ENCODE assay signal across 18 mouse cellular contexts in the genomic region with DNA sequence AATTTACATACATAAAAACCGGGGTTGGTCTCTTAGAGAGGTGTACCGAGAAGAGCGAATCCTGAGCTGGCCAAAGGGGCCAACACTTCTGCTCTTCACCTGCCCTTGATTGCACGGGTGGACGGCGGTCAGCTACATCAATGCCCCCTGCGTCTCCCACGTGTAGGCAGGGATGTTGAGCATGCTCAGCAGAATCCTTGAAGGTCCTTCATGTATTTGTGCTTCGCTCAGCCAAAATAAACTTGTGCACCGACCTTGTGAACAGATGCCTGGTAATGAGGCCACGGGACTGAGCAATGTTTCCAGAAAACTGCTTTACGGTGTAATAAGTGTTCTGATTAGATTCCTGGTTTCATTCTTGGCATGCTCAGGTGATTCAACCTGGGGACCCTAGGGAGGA.
DNase-seq lines count a peak whose midpoint lies in the region; ATAC-seq and TF ChIP-seq lines count a peak whose summit lies in the region.
"Had no signal": no experiment of that assay in that cellular context is flagged by ENCODE, and none has a peak within 500 bp of the region (broad histone marks: within the 10 kb centered on the region; RNA-seq: fewer than 3 reads in every experiment).

No protein-coding gene starts in this region.

- no peak for TF ChIP-seq CTCF in intestine, postnatal 0 days (IDR thresholded peaks at IDR 0.05; ENCODE audit: low read depth)

- H3K36me3 ChIP-seq in intestine, postnatal 0 days (ENCODE audit: control insufficient read depth, insufficient read depth), result peaks cover 16% of the 10 kb centered on the region
- no peaks in the 10 kb centered on the region for H3K36me3 ChIP-seq in intestine, embryonic 15.5 days
- H3K36me3 ChIP-seq in midbrain, embryonic 14.5 days (ENCODE audit: control insufficient read depth, insufficient read depth, low read length), result peaks cover 4% of the 10 kb centered on the region; the same call in 1 of the 2 replicates

- peak; percentile 37 for DNase-seq in adrenal gland, postnatal 14 days
- DNase-seq in adrenal gland, postnatal 10 days, result no peak
- DNase-seq in ovary, postnatal 36 days (ENCODE audit: low spot score), result peak; percentile 43
- DNase-seq in ovary, postnatal 14 days (ENCODE audit: low spot score), result no peak
- no peak for DNase-seq in midbrain, embryonic 14.5 days
- no peak for DNase-seq in thymus, postnatal 14 days
- DNase-seq: heart, adult 11 months; left cerebral cortex, postnatal 4 days; liver, postnatal 0 days; lung, postnatal 4 days; right cerebral cortex, postnatal 25 days; thymus, postnatal 36 days had no signal

- peak overlapping the region; percentile 73 for H3K27ac ChIP-seq in intestine, postnatal 0 days (ENCODE audit: low read depth, low read length)
- no peak overlapping the region for H3K27ac ChIP-seq in intestine, embryonic 15.5 days
- H3K27ac ChIP-seq in midbrain, embryonic 14.5 days (replicated peaks; ENCODE audit: low read depth, low read length), result no peak overlapping the region
- H3K27ac ChIP-seq: forebrain, embryonic 13.5 days; heart, embryonic 15.5 days had no signal

- H3K9me3 ChIP-seq in intestine, postnatal 0 days (ENCODE audit: control insufficient read depth), result no peaks in the 10 kb centered on the region
- H3K9me3 ChIP-seq in intestine, embryonic 15.5 days, result no peaks in the 10 kb centered on the region
- H3K9me3 ChIP-seq in midbrain, embryonic 14.5 days (ENCODE audit: control insufficient read depth, low read length), result no peaks in the 10 kb centered on the region
- H3K9me3 ChIP-seq: forebrain, embryonic 13.5 days; heart, embryonic 15.5 days had no signal

- no peak overlapping the region for H3K4me2 ChIP-seq in intestine, postnatal 0 days (replicated peaks; ENCODE audit: low read depth)
- no peak overlapping the region for H3K4me2 ChIP-seq in intestine, embryonic 15.5 days (replicated peaks)
- H3K4me2 ChIP-seq in midbrain, embryonic 14.5 days (ENCODE audit: low read length), result no peak overlapping the region
- H3K4me2 ChIP-seq: forebrain, embryonic 13.5 days; heart, embryonic 15.5 days; midbrain, embryonic 11.5 days had no signal

- H3K4me3 ChIP-seq in intestine, postnatal 0 days (ENCODE audit: low read depth, low read length), result no peak overlapping the region
- H3K4me3 ChIP-seq in intestine, embryonic 15.5 days (replicated peaks), result no peak overlapping the region
- H3K4me3 ChIP-seq in midbrain, embryonic 14.5 days (replicated peaks; ENCODE audit: low read depth, low read length), result no peak overlapping the region
- H3K4me3 ChIP-seq: forebrain, embryonic 13.5 days; heart, embryonic 15.5 days had no signal

- no peak overlapping the region for H3K9ac ChIP-seq in intestine, postnatal 0 days (ENCODE audit: low read depth, low read length)
- H3K9ac ChIP-seq in intestine, embryonic 15.5 days, result no peak overlapping the region
- no peak overlapping the region for H3K9ac ChIP-seq in midbrain, embryonic 14.5 days (replicated peaks; ENCODE audit: low read length)
- H3K9ac ChIP-seq: forebrain, embryonic 13.5 days; heart, embryonic 15.5 days; liver, postnatal 0 days had no signal

- 53% methylated on average over 12 of the region's 12 CpGs for WGBS in intestine, postnatal 0 days
- WGBS in intestine, embryonic 15.5 days, result 67% methylated on average over 12 of the region's 12 CpGs
- WGBS in midbrain, embryonic 14.5 days, result 84% methylated on average over 12 of the region's 12 CpGs

- H3K27me3 ChIP-seq in intestine, postnatal 0 days (replicated peaks; ENCODE audit: control insufficient read depth, insufficient read depth, low read length), result no peaks in the 10 kb centered on the region
- no peaks in the 10 kb centered on the region for H3K27me3 ChIP-seq in intestine, embryonic 15.5 days (replicated peaks)
- H3K27me3 ChIP-seq in midbrain, embryonic 14.5 days (ENCODE audit: control insufficient read depth, insufficient read depth, low read length), result no peaks in the 10 kb centered on the region
- H3K27me3 ChIP-seq: forebrain, embryonic 13.5 days; heart, embryonic 15.5 days had no signal

- H3K4me1 ChIP-seq in intestine, postnatal 0 days (replicated peaks; ENCODE audit: control insufficient read depth, insufficient read depth, low read length), result peaks cover 9% of the 10 kb centered on the region; the same call in 1 of the 2 replicates
- peaks cover 12% of the 10 kb centered on the region for H3K4me1 ChIP-seq in intestine, embryonic 15.5 days (replicated peaks)
- peaks cover 12% of the 10 kb centered on the region; the same call in 1 of the 2 replicates for H3K4me1 ChIP-seq in midbrain, embryonic 14.5 days (ENCODE audit: control insufficient read depth, insufficient read depth, low read length)

- ATAC-seq in intestine, postnatal 0 days, result peak; percentile 18; the same call in 1 of the 2 replicates
- no peak for ATAC-seq in intestine, embryonic 15.5 days
- no peak for ATAC-seq in midbrain, embryonic 14.5 days (ENCODE audit: low FRiP score, low TSS enrichment)
- ATAC-seq: forebrain, embryonic 13.5 days; intestine, embryonic 16.5 days; liver, postnatal 0 days had no signal

Comparison
In these comparisons a context has a peak if more than half of its experiments do, and no peak if none do; other contexts are left out.
1. DNase-seq: peak in adrenal gland, postnatal 14 days (single experiment) and ovary, postnatal 36 days (single experiment); none in adrenal gland, postnatal 10 days (single experiment), ovary, postnatal 14 days (single experiment), midbrain, embryonic 14.5 days (single experiment) and thymus, postnatal 14 days (single experiment).